Mouse (Mus musculus) gonadal fat pad, adult 2 months (tissue): ENCODE results near the gene Gm5624. TPM values are rescaled to one million over a fixed set of nuclear protein-coding genes. Genes with fewer than 3 reads are reported as not detected.
"Not testable (repeated sequence)": the region's sequence is repeated elsewhere in the genome, so short reads cannot be mapped to it uniquely, and the experiment has no call there.

Experiments used
- DNase-seq: peaks from one replicate; pipeline ENCODE4 v3.0.0-alpha.2; 2012; ENCODE audit warnings: low read depth
- polyA plus RNA-seq: library from polyadenylated mRNA; depleted of rRNA; stranded (reverse); fragments of >200 nt; gene quantifications from 2 replicates; pipeline ENCODE4 v1.2.3, GENCODE M21; 2012; rRNA removed

Gm5624 gene
- not detected in 2 replicates for polyA plus RNA-seq

GRCm38 (mm10) chr14:44627737-44628136 is at the start of gene Gm5624:
TSS of gene Gm5624 (minus strand) at chr14:44627938.
- not testable (repeated sequence) for DNase-seq

DNA sequence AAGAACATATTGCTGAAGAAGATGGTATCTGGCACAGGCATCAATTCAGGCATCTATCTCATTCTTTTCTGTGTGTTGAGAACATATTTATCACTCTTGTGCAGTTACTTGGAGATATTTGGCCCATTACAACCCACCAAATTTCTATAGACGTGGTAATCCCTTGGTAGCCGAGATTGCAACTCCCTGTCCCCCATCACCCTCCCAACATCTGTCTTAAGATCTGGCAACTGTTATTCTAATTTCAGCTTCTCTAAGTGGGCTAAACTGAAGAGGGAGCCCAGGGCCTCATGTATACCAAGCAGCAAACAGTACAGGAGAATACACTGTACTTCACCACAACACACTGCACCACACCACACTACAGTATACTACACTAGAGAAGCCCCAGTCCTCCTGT is 36.0 kb downstream of the Gm5624 start:
- not testable (repeated sequence) for DNase-seq

DNA sequence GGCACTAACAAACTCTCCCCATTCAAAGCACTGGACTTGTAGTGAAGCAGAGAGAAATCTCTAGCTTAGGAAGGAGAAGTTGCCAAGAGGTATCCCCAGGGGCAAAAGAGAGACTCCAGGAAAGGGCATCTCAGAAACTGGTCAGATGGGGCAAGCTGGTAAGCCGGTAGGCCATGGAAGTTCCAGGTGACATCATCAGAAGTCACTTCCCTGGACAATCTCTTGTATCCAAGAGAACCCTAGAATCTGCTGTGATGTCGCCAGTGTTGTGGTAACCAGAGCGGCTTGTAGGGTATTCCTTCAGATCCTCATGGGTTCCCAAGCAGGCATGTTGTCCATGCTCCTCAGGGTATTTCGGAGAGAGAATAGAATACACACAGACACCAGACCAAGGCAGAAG is 44.9 kb downstream of the Gm5624 start, which contains the start of gene Gm8247:
Gene Gm8247 (plus strand): TSS at position 301 of the 400 bp plus-strand sequence.
- DNase-seq: not testable (repeated sequence)

- DNase-seq: not testable (repeated sequence)
Measured at GRCm38 (mm10) chr14:44547961-44548360, 79.8 kb downstream of the Gm5624 start.

DNA sequence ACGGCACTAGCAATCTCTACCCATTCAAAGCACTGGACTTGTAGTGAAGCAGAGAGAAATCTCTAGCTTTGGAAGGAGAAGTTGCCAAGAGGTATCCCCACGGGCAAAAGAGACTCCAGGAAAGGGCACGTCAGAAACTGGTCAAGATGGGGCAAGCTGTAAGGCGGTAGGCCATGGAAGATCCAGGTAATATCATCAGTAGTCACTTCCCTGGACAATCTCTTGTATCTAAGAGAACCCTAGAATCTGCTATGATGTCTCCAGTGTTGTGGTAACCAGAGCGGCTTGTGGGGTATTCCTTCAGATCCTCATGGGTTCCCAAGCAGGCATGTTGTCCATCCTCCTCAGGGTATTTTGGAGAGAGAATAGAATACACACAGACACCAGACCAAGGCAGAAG is 109.8 kb downstream of the Gm5624 start, which contains the start of gene Gm17093:
Gene Gm17093 (plus strand): TSS at position 301 of the 400 bp plus-strand sequence.
- DNase-seq: not testable (repeated sequence)

Other genes starting within 250 kb of the Gm5624 start
- not detected in 2 replicates for gene Gm3371, start 217.2 kb downstream of the Gm5624 start, polyA plus RNA-seq
- gene Gm8232, start 194.3 kb downstream of the Gm5624 start, polyA plus RNA-seq: not detected in 2 replicates
- not detected in 2 replicates for gene BC061237, start 135.5 kb downstream of the Gm5624 start, polyA plus RNA-seq
- gene Gm17093, start 109.7 kb downstream of the Gm5624 start, polyA plus RNA-seq: not detected in 2 replicates
- not detected in 2 replicates for gene Gm8247, start 44.8 kb downstream of the Gm5624 start, polyA plus RNA-seq
- gene Gm8257, start 78.5 kb upstream of the Gm5624 start, polyA plus RNA-seq: not detected in 2 replicates
- gene Gm8267, start 122.4 kb upstream of the Gm5624 start, polyA plus RNA-seq: not detected in 2 replicates
- gene Ptgdr, start 231.4 kb upstream of the Gm5624 start, polyA plus RNA-seq: 0.05 TPM in 1 of 2 replicates, not detected in the other